Mouse (Mus musculus): Measurements from ENCODE around the gene Paqr9. TPM values are rescaled to one million over a fixed set of nuclear protein-coding genes. Genes with fewer than 3 reads are reported as not detected.

The Paqr9 gene
- total RNA-seq, 2 experiments from 2014 or later: 38.1 to 40.5 TPM

Other genes starting within 250 kb of the Paqr9 start
- 1 to 10 TPM; 1.2 TPM for gene Chst2, start 152.9 kb upstream of the Paqr9 start, total RNA-seq (2021)
- gene U2surp, start 47.7 kb upstream of the Paqr9 start, total RNA-seq (2021): 10 to 100 TPM; 27.3 to 34.6 TPM
- 10 to 100 TPM; 27.9 to 30.7 TPM for gene Pcolce2, start 77.9 kb downstream of the Paqr9 start, total RNA-seq (2021)
- 1 to 10 TPM; 7.4 to 8.0 TPM for gene Trpc1, start 190.7 kb downstream of the Paqr9 start, total RNA-seq (2021)

Data from heart, adult 18-20 months (tissue).